Mouse (Mus musculus): ENCODE data around the gene Shc2. TPM values are rescaled to one million over a fixed set of nuclear protein-coding genes. Genes with fewer than 3 reads are reported as not detected.

Shc2 gene
- polyA plus RNA-seq, 1 experiment from 2014 or later: 43.9 TPM

GRCm38 (mm10) chr10:79675346-79676035 is 37.8 kb upstream of the Shc2 start:
- Histone ChIP-seq H3K36me3 (peaks cover 17% of the 10 kb centered on the region), H3K9me3 (no peaks in the 10 kb centered on the region), H3K27ac (no peak overlapping the region), H3K9ac (no peak overlapping the region), H3K4me1 (peaks cover 18% of the 10 kb centered on the region), H3K27me3 (replicated peaks) (no peaks in the 10 kb centered on the region), H3K4me3 (no peak overlapping the region), H3K4me2 (replicated peaks) (no peak overlapping the region)
- WGBS: 60% methylated on average over 44 of the region's 44 CpGs
- no peak for ATAC-seq (ENCODE audit: low FRiP score, low read depth)

DNA sequence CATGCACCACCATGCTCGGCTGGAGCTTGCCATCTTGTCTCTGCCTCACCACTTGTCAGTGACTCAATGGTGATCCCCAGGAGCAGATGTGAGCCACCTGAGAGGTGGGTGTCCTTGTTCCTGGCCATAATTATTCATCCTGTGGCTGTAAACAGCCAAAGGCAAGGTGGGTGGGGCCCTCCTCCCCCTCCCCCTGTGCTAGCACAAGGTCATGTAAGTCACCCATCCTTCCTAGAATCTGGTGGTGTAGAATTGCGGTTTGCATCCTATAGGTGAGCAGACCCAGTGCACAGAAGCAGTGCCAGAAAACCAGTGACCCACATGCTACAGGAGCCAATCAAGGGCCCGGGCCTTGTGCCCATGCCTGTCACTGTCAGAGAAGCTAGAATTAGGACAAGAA is 35.3 kb upstream of the Shc2 start:
- H3K9me3 ChIP-seq: no peaks in the 10 kb centered on the region
- H3K27ac ChIP-seq: no peak overlapping the region
- H3K9ac ChIP-seq: no peak overlapping the region
- H3K4me3 ChIP-seq: no peak overlapping the region
- H3K36me3 ChIP-seq: peaks cover 17% of the 10 kb centered on the region
- no peak overlapping the region for H3K4me2 ChIP-seq (replicated peaks)
- 89% methylated on average over 3 of the region's 3 CpGs for WGBS
- no peak for ATAC-seq (ENCODE audit: low FRiP score, low read depth)
- peaks cover 27% of the 10 kb centered on the region for H3K4me1 ChIP-seq
- no peaks in the 10 kb centered on the region for H3K27me3 ChIP-seq (replicated peaks)

DNA sequence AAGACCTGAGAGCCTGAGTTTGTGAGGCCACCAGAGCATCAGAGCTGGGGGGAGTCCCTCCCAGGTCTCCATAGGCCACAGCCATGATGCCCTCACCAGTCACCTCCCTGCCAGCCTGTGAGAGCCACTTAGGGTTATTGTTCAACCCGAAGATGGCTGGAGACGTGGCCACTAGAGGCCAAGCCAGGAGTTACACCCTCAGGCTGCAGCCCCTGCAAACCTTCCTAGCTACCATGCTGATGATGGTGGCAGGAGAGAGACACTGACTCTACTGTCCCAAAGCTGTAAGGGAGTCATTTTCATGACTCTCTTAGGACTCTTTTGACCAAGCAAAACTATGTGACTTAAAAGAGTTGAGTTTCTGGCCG is 34.4 kb upstream of the Shc2 start:
- no peak for ATAC-seq (ENCODE audit: low FRiP score, low read depth)
- H3K9me3 ChIP-seq: no peaks in the 10 kb centered on the region
- no peak overlapping the region for H3K9ac ChIP-seq
- WGBS: 46% methylated on average over 3 of the region's 3 CpGs
- no peaks in the 10 kb centered on the region for H3K27me3 ChIP-seq (replicated peaks)
- H3K4me1 ChIP-seq: peaks cover 27% of the 10 kb centered on the region
- H3K27ac ChIP-seq: no peak overlapping the region
- peaks cover 17% of the 10 kb centered on the region for H3K36me3 ChIP-seq
- no peak overlapping the region for H3K4me3 ChIP-seq
- no peak overlapping the region; the same call in 1 of the 2 replicates for H3K4me2 ChIP-seq (replicated peaks)

GRCm38 (mm10) chr10:79671396-79672087 is 33.8 kb upstream of the Shc2 start:
- WGBS: 26% methylated on average over 6 of the region's 6 CpGs
- Histone ChIP-seq H3K36me3 (peaks cover 14% of the 10 kb centered on the region), H3K4me3 (no peak overlapping the region), H3K4me1 (peaks cover 27% of the 10 kb centered on the region), H3K9ac (0 out of 2 replicates have a peak overlapping the region, but pooled peaks have one; percentile 86), H3K27me3 (replicated peaks) (no peaks in the 10 kb centered on the region), H3K4me2 (replicated peaks) (peak overlapping the region; percentile 93), H3K27ac (no peak overlapping the region), H3K9me3 (no peaks in the 10 kb centered on the region)
- no peak for ATAC-seq (ENCODE audit: low FRiP score, low read depth)

DNA sequence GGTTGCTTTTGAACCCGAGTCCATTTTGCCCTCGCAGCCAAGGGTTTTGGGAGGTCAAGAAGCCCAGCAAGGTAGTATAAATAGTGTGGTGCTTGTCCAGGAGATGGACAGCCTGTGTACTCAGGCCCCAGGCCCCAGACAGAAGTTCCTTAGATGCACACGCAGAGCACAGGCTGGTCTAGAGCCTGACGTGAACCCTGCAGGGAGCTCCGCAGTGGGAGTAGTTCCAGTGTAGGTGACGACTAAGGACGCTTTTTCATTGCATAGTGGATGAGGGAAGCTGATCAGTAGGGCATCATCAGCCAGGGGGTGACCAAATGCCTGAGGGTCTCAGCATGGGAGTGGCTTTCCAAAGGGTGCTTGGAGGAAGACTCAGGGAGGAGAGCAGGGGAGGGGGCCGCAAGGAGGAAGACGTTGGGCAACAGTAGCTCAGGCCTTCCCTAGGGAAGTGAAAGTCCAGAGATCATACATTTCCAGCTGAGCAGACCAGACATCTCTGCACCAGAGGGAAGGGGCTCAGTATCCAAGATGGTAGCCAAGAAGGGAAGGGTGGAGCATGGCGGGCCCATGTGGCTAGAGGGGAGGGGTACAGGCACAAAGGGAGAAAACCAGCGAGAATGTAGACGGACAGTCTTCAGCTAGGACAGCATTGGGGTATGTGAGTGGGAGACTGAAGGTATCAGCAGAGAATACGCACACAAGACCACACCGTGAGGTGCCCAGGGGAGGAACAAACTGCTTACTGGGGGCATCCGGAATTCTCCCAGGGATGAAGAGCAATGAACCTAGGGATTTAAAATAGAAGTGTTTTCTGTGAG is 32.6 kb upstream of the Shc2 start:
- peak; percentile 22 for ATAC-seq (ENCODE audit: low FRiP score, low read depth)
- no peaks in the 10 kb centered on the region for H3K9me3 ChIP-seq
- 26% methylated on average over 15 of the region's 15 CpGs for WGBS
- H3K27me3 ChIP-seq (replicated peaks): no peaks in the 10 kb centered on the region
- H3K9ac ChIP-seq: peak overlapping the region; percentile 86
- peak overlapping the region; percentile 93 for H3K4me2 ChIP-seq (replicated peaks)
- H3K4me3 ChIP-seq: peak overlapping the region; percentile 91
- peaks cover 5% of the 10 kb centered on the region for H3K36me3 ChIP-seq
- H3K4me1 ChIP-seq: peaks cover 27% of the 10 kb centered on the region
- peak overlapping the region; percentile 92; the same call in 1 of the 2 replicates for H3K27ac ChIP-seq

DNA sequence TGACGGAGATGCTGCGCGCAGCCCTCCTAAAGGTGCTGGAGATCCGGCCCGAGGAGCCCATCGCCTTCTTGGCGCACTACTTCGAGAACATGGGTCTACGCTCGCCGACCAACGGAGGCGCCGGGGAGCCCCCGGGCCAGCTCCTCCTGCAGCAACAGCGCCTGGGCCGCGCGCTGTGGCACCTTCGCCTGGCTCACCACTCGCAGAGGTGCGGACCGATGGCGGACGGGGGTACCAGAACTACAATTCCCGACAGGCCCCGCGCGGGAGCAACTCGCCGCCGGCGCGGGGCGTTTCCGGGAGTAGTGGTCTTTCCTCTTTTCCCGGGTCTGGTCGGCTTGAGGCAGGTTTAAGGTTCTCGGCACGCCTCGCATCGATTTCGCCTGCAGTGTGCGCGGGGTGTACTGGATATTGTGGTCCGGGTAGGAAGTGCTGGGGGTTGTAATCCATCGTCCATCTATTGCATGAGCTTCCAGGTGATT is 31.9 kb upstream of the Shc2 start:
- Histone ChIP-seq H3K9ac (peak overlapping the region; percentile 86), H3K4me1 (peaks cover 27% of the 10 kb centered on the region), H3K4me3 (peak overlapping the region; percentile 91), H3K4me2 (replicated peaks) (peak overlapping the region; percentile 93), H3K27ac (peak overlapping the region; percentile 92), H3K27me3 (replicated peaks) (no peaks in the 10 kb centered on the region), H3K9me3 (no peaks in the 10 kb centered on the region), H3K36me3 (0 out of 2 replicates have a peak, but pooled peaks cover 4% of the 10 kb centered on the region)
- WGBS: under 1% methylated on average over 47 of the region's 47 CpGs
- ATAC-seq (ENCODE audit: low FRiP score, low read depth): peak; percentile 65

- H3K36me3 ChIP-seq: 0 out of 2 replicates have a peak, but pooled peaks cover 4% of the 10 kb centered on the region
- ATAC-seq (ENCODE audit: low FRiP score, low read depth): peak; percentile 77
- peak within 1 kb of the TSS; percentile 86 for H3K9ac ChIP-seq
- H3K4me1 ChIP-seq: peaks cover 27% of the 10 kb centered on the region
- H3K27me3 ChIP-seq (replicated peaks): no peaks in the 10 kb centered on the region
- no peaks in the 10 kb centered on the region for H3K9me3 ChIP-seq
- H3K27ac ChIP-seq: peak within 1 kb of the TSS; percentile 92
- peak within 1 kb of the TSS; percentile 93 for H3K4me2 ChIP-seq (replicated peaks)
- peak within 1 kb of the TSS; percentile 91 for H3K4me3 ChIP-seq
- WGBS: under 1% methylated on average over 45 of the region's 45 CpGs
Measured at GRCm38 (mm10) chr10:79668771-79669575, 31.3 kb upstream of the Shc2 start, which contains the start of gene Tpgs1. Gene Tpgs1 (plus strand): TSS chr10:79669369.

- Histone ChIP-seq H3K4me3 (no peak overlapping the region), H3K4me2 (replicated peaks) (peak overlapping the region; percentile 93), H3K9me3 (no peaks in the 10 kb centered on the region), H3K27me3 (replicated peaks) (no peaks in the 10 kb centered on the region), H3K36me3 (0 out of 2 replicates have a peak, but pooled peaks cover 4% of the 10 kb centered on the region), H3K4me1 (peaks cover 27% of the 10 kb centered on the region), H3K27ac (no peak overlapping the region), H3K9ac (no peak overlapping the region)
- WGBS: 85% methylated on average over 5 of the region's 5 CpGs
- ATAC-seq (ENCODE audit: low FRiP score, low read depth): no peak
Measured at GRCm38 (mm10) chr10:79668076-79668475, 30.4 kb upstream of the Shc2 start.

DNA sequence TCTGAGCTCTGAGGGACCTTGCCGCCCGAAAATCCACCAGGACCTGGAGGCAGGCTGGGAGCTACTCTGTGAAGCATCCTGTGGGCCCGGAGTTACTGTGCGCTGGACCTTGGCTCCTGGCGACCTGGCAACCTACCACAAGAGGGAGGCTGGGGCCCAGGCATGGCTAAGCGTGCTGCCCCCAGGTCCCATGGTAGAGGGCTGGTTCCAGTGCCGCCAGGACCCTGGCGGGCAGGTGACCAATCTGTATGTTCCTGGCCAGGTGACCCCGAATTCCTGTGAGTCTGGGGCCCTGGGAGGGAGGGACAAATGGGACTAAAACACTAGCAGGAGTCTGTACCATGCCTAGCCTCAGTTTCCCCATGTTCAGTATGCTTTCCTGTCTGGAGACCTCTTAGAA is 28.8 kb upstream of the Shc2 start:
- H3K36me3 ChIP-seq: no peaks in the 10 kb centered on the region
- no peak overlapping the region for H3K4me3 ChIP-seq
- 70% methylated on average over 9 of the region's 9 CpGs for WGBS
- H3K4me2 ChIP-seq (replicated peaks): no peak overlapping the region
- H3K4me1 ChIP-seq: peaks cover 21% of the 10 kb centered on the region
- no peak overlapping the region for H3K27ac ChIP-seq
- peak overlapping the region; percentile 26; the same call in 1 of the 2 replicates for H3K9ac ChIP-seq
- no peaks in the 10 kb centered on the region for H3K9me3 ChIP-seq
- no peak for ATAC-seq (ENCODE audit: low FRiP score, low read depth)
- no peaks in the 10 kb centered on the region for H3K27me3 ChIP-seq (replicated peaks)

DNA sequence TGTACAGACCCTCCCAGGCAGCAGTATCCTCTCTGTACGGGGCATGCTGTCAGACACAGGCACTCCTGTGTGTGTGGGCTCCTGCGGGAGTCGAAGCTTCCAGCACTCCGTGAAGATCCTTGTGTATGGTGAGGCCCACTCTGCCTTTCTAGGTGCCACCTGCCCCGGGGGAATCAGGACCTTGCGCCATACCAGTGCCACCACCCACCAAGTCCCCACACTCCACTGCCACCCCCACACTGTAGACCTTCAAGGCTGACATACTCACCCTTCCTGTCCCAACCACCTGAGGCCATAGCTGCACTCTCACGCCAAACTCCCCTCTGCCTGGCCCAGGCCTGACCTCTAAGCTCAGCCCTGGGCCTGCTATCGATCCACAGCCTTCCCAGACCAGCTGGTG is 27.3 kb upstream of the Shc2 start:
- no peak overlapping the region for H3K27ac ChIP-seq
- peak overlapping the region; percentile 21; the same call in 1 of the 2 replicates for H3K9ac ChIP-seq
- 84% methylated on average over 8 of the region's 8 CpGs for WGBS
- ATAC-seq (ENCODE audit: low FRiP score, low read depth): no peak
- H3K4me1 ChIP-seq: peaks cover 7% of the 10 kb centered on the region; the same call in 1 of the 2 replicates
- no peak overlapping the region for H3K4me2 ChIP-seq (replicated peaks)
- no peak overlapping the region for H3K4me3 ChIP-seq
- H3K9me3 ChIP-seq: no peaks in the 10 kb centered on the region
- no peaks in the 10 kb centered on the region for H3K27me3 ChIP-seq (replicated peaks)
- H3K36me3 ChIP-seq: no peaks in the 10 kb centered on the region

- Histone ChIP-seq H3K4me1 (peaks cover 6% of the 10 kb centered on the region; the same call in 1 of the 2 replicates), H3K4me3 (no peak within 1 kb of the TSS), H3K9ac (peak within 1 kb of the TSS; percentile 21; the same call in 1 of the 2 replicates), H3K4me2 (replicated peaks) (no peak within 1 kb of the TSS), H3K36me3 (no peaks in the 10 kb centered on the region), H3K9me3 (no peaks in the 10 kb centered on the region), H3K27ac (no peak within 1 kb of the TSS), H3K27me3 (replicated peaks) (no peaks in the 10 kb centered on the region)
- 10% methylated on average over 13 of the region's 13 CpGs for WGBS
- ATAC-seq (ENCODE audit: low FRiP score, low read depth): 0 out of 2 replicates have a peak, but pooled peaks have one; percentile 14
Measured at GRCm38 (mm10) chr10:79664131-79664665, 26.5 kb upstream of the Shc2 start, which contains the start of gene Madcam1. Gene Madcam1 (plus strand): TSS chr10:79664559.

Measured in neural tube, embryonic 12.5 days (tissue).